Mouse (Mus musculus) forebrain, postnatal 0 days (tissue): ENCODE data around the gene Anxa6. TPM values are rescaled to one million over a fixed set of nuclear protein-coding genes. Genes with fewer than 3 reads are reported as not detected.
A peak's percentile ranks its signal among the peaks of the same experiment; 100 is the strongest.

Experiments used
- ATAC-seq: fragments of 200-750 bp; cut with Nextera tagmentation; 2 replicates; pipeline ENCODE4 v1.8.0; 2017; ENCODE audit warnings: mild to moderate bottlenecking, moderate library complexity
- DNase-seq: peaks from one replicate; pipeline ENCODE4 v3.0.0-alpha.2; 2015
- H3K27ac ChIP-seq: fragments of 300-500 bp; sonication (generic); 2 replicates; pipeline ENCODE4 v1.5.1; 2014; ENCODE audit warnings: low read depth, mild to moderate bottlenecking, antibody characterized with exemption, low read length, moderate library complexity, mixed read lengths
- H3K27me3 ChIP-seq: fragments of 300-500 bp; sonication (generic); 2 replicates; pipeline ENCODE4 v1.6.1; 2014; ENCODE audit warnings: mild to moderate bottlenecking, low read length, mixed read lengths; ENCODE audit not compliant: insufficient read depth
- H3K36me3 ChIP-seq: fragments of 300-500 bp; sonication (generic); 2 replicates; pipeline ENCODE4 v1.6.1; 2014; ENCODE audit warnings: mild to moderate bottlenecking, moderate library complexity; ENCODE audit not compliant: insufficient read depth
- H3K4me1 ChIP-seq: fragments of 300-500 bp; sonication (generic); 2 replicates; pipeline ENCODE4 v1.6.1; 2014; ENCODE audit warnings: antibody characterized with exemption; ENCODE audit not compliant: insufficient read depth
- H3K4me2 ChIP-seq: fragments of 300-500 bp; sonication (generic); 2 replicates; pipeline ENCODE4 v1.6.1; 2014; ENCODE audit warnings: low read depth, mild to moderate bottlenecking, moderate library complexity
- H3K4me3 ChIP-seq: fragments of 300-500 bp; sonication (generic); 2 replicates; pipeline ENCODE4 v1.5.1; 2014; ENCODE audit warnings: low read depth, low read length, mixed read lengths
- H3K9ac ChIP-seq: fragments of 300-500 bp; sonication (generic); 2 replicates; pipeline ENCODE4 v1.6.1; 2014; ENCODE audit warnings: mild to moderate bottlenecking
- H3K9me3 ChIP-seq: fragments of 300-500 bp; sonication (generic); 2 replicates; pipeline ENCODE4 v1.6.1; 2016; ENCODE audit warnings: low read length
- CTCF ChIP-seq: sonication (generic); IDR thresholded peaks from 2 replicates; pipeline ENCODE4 v1.5.1; 2016; ENCODE audit warnings: antibody characterized with exemption, control low read depth, low read depth
- WGBS: fragments of 180-500 bp; shearing (Covaris S2); extraction: QIAGEN DNeasy Blood & Tissue Kit; methylation state at CpG from one replicate; pipeline ENCODE4 v1.1.7; 2014; 5-methylcytosine and 5-hydroxymethylcytosine counted together
- polyA plus RNA-seq: library from polyadenylated mRNA; unstranded; fragments of >200 nt; fragmentation: Nextera tagmentation; extraction: Ambion mirVana; gene quantifications from 2 replicates; pipeline ENCODE4 v1.2.1, GENCODE M21; 2015
- total RNA-seq: library from RNA; depleted of rRNA; stranded (reverse); fragments of >200 nt; gene quantifications from 2 replicates; pipeline ENCODE4 v1.2.3, GENCODE M21; 2014

Gene Anxa6
- total and polyA plus RNA-seq, 2 experiments from 2014 or later: 50.2 to 52.3 TPM

GRCm38 (mm10) chr11:55015831-55016241 is 17.4 kb downstream of the Anxa6 start:
- Histone ChIP-seq H3K9me3 (no peaks in the 10 kb centered on the region), H3K36me3 (peaks cover 28% of the 10 kb centered on the region), H3K4me2 (no peak overlapping the region), H3K27me3 (no peaks in the 10 kb centered on the region), H3K4me3 (no peak overlapping the region), H3K4me1 (no peaks in the 10 kb centered on the region), H3K9ac (no peak overlapping the region), H3K27ac (peak overlapping the region; percentile 67)
- DNase-seq: peak; percentile 41
- TF ChIP-seq CTCF: no peak
- 35% methylated on average over 9 of the region's 9 CpGs for WGBS
- peak; percentile 72 for ATAC-seq

GRCm38 (mm10) chr11:55015264-55015663 is 18.0 kb downstream of the Anxa6 start:
- H3K9ac ChIP-seq: no peak overlapping the region
- H3K9me3 ChIP-seq: no peaks in the 10 kb centered on the region
- no peak overlapping the region for H3K4me3 ChIP-seq
- DNase-seq (peak; percentile 36), ATAC-seq (peak; percentile 59)
- 29% methylated on average over 3 of the region's 3 CpGs for WGBS
- H3K27ac ChIP-seq: peak overlapping the region; percentile 67; the same call in 1 of the 2 replicates
- no peak for TF ChIP-seq CTCF
- peaks cover 30% of the 10 kb centered on the region for H3K36me3 ChIP-seq
- no peak overlapping the region for H3K4me2 ChIP-seq
- H3K4me1 ChIP-seq: no peaks in the 10 kb centered on the region
- H3K27me3 ChIP-seq: no peaks in the 10 kb centered on the region

- 82% methylated on average over 6 of the region's 6 CpGs for WGBS
- no peak overlapping the region for H3K9ac ChIP-seq
Measured at GRCm38 (mm10) chr11:55013802-55014201, 19.4 kb downstream of the Anxa6 start.

GRCm38 (mm10) chr11:55012551-55013521 is 20.4 kb downstream of the Anxa6 start:
- Histone ChIP-seq H3K27ac (no peak overlapping the region), H3K4me2 (no peak overlapping the region), H3K27me3 (no peaks in the 10 kb centered on the region), H3K9ac (no peak overlapping the region), H3K4me3 (no peak overlapping the region), H3K9me3 (no peaks in the 10 kb centered on the region), H3K36me3 (peaks cover 36% of the 10 kb centered on the region), H3K4me1 (no peaks in the 10 kb centered on the region)
- DNase-seq (no peak), ATAC-seq (no peak)
- WGBS: 72% methylated on average over 5 of the region's 5 CpGs
- TF ChIP-seq CTCF: peak; percentile 20; the same call in 1 of the 2 replicates

More at GRCm38 (mm10) chr11:55013802-55014201, 19.4 kb downstream of the Anxa6 start:
- no peak overlapping the region for H3K27ac ChIP-seq
- ATAC-seq (no peak), DNase-seq (no peak)
- no peaks in the 10 kb centered on the region for H3K4me1 ChIP-seq
- H3K9me3 ChIP-seq: no peaks in the 10 kb centered on the region
- H3K4me2 ChIP-seq: no peak overlapping the region
- no peak for TF ChIP-seq CTCF
- peaks cover 30% of the 10 kb centered on the region for H3K36me3 ChIP-seq
- no peaks in the 10 kb centered on the region for H3K27me3 ChIP-seq
- H3K4me3 ChIP-seq: no peak overlapping the region

- Histone ChIP-seq H3K27ac (no peak overlapping the region), H3K4me1 (no peaks in the 10 kb centered on the region), H3K4me3 (no peak overlapping the region), H3K36me3 (peaks cover 50% of the 10 kb centered on the region), H3K27me3 (no peaks in the 10 kb centered on the region), H3K9me3 (no peaks in the 10 kb centered on the region), H3K9ac (no peak overlapping the region), H3K4me2 (no peak overlapping the region)
- ATAC-seq (no peak), DNase-seq (no peak)
- no peak for TF ChIP-seq CTCF
- 86% methylated on average over 3 of the region's 3 CpGs for WGBS
Measured at GRCm38 (mm10) chr11:55011440-55011839, 21.8 kb downstream of the Anxa6 start.

GRCm38 (mm10) chr11:55008230-55008629 is 25.0 kb downstream of the Anxa6 start:
- 83% methylated on average over 6 of the region's 6 CpGs for WGBS
- H3K9me3 ChIP-seq: no peaks in the 10 kb centered on the region
- no peaks in the 10 kb centered on the region for H3K4me1 ChIP-seq
- H3K36me3 ChIP-seq: peaks cover 77% of the 10 kb centered on the region
- H3K4me2 ChIP-seq: no peak overlapping the region
- DNase-seq: no peak
- no peak overlapping the region for H3K9ac ChIP-seq
- ATAC-seq: no peak
- no peak overlapping the region for H3K27ac ChIP-seq
- no peaks in the 10 kb centered on the region for H3K27me3 ChIP-seq
- TF ChIP-seq CTCF: no peak
- no peak overlapping the region for H3K4me3 ChIP-seq

- no peak overlapping the region for H3K4me2 ChIP-seq
- TF ChIP-seq CTCF: peak; percentile 51
- H3K36me3 ChIP-seq: peaks cover 81% of the 10 kb centered on the region
- no peak overlapping the region for H3K27ac ChIP-seq
- no peaks in the 10 kb centered on the region for H3K4me1 ChIP-seq
- H3K27me3 ChIP-seq: no peaks in the 10 kb centered on the region
- DNase-seq (no peak), ATAC-seq (no peak)
- no peaks in the 10 kb centered on the region for H3K9me3 ChIP-seq
- WGBS: 87% methylated on average over 5 of the region's 5 CpGs
- no peak overlapping the region for H3K4me3 ChIP-seq
- no peak overlapping the region for H3K9ac ChIP-seq
Measured at GRCm38 (mm10) chr11:55005684-55006083, 27.6 kb downstream of the Anxa6 start.
